Mouse (Mus musculus) heart, embryonic 13.5 days (tissue): Measurements from ENCODE around the gene Ppp1r16b. TPM values are rescaled to one million over a fixed set of nuclear protein-coding genes. Genes with fewer than 3 reads are reported as not detected.

Experiments used
- ATAC-seq: fragments of 200-750 bp; cut with Nextera tagmentation; 2 replicates; pipeline ENCODE4 v1.8.0; 2017; ENCODE audit warnings: moderate TSS enrichment; ENCODE audit not compliant: insufficient number of reproducible peaks, low FRiP score, low TSS enrichment; ENCODE audit errors: extremely low read depth
- H3K27ac ChIP-seq: fragments of 300-500 bp; sonication (generic); replicated peaks from 2 replicates; pipeline ENCODE4 v1.5.1; 2015; ENCODE audit warnings: moderate library complexity, mild to moderate bottlenecking, inconsistent platforms
- H3K27me3 ChIP-seq: fragments of 300-500 bp; sonication (generic); replicated peaks from 2 replicates; pipeline ENCODE4 v1.6.1; 2015; ENCODE audit warnings: mild to moderate bottlenecking, inconsistent platforms
- H3K36me3 ChIP-seq: fragments of 300-500 bp; sonication (generic); 2 replicates; pipeline ENCODE4 v1.6.1; 2015; ENCODE audit warnings: mild to moderate bottlenecking, inconsistent platforms
- H3K4me1 ChIP-seq: fragments of 300-500 bp; sonication (generic); 2 replicates; pipeline ENCODE4 v1.6.1; 2015; ENCODE audit warnings: inconsistent platforms
- H3K4me2 ChIP-seq: fragments of 300-500 bp; sonication (generic); 2 replicates; pipeline ENCODE4 v1.6.1; 2015; ENCODE audit warnings: inconsistent platforms, mild to moderate bottlenecking, moderate library complexity
- H3K4me3 ChIP-seq: fragments of 300-500 bp; sonication (generic); 2 replicates; pipeline ENCODE4 v1.5.1; 2015; ENCODE audit warnings: moderate library complexity, mild to moderate bottlenecking, inconsistent platforms
- H3K9ac ChIP-seq: fragments of 300-500 bp; sonication (generic); 2 replicates; pipeline ENCODE4 v1.6.1; 2015; ENCODE audit warnings: inconsistent platforms, mild to moderate bottlenecking, moderate library complexity
- H3K9me3 ChIP-seq: fragments of 300-500 bp; sonication (generic); 2 replicates; pipeline ENCODE4 v1.6.1; 2016; ENCODE audit warnings: inconsistent platforms
- WGBS: fragments of 180-500 bp; shearing (Covaris S2); methylation state at CpG from one replicate; pipeline ENCODE4 v1.1.7; 2015; ENCODE audit warnings: mixed read lengths; 5-methylcytosine and 5-hydroxymethylcytosine counted together
- polyA plus RNA-seq: library from polyadenylated mRNA; unstranded; fragments of >200 nt; fragmentation: Nextera tagmentation; extraction: Ambion mirVana; gene quantifications from 2 replicates; pipeline ENCODE4 v1.2.1, GENCODE M21; 2015

Gene Ppp1r16b
- polyA plus RNA-seq, 1 experiment from 2014 or later, result 4.5 TPM

GRCm38 (mm10) chr2:158668433-158669010 lies 3.3 kb downstream of the Ppp1r16b start:
- WGBS, result 8% methylated on average over 23 of the region's 23 CpGs
- Histone ChIP-seq H3K9ac (peak overlapping the region; percentile 76), H3K9me3 (no peaks in the 10 kb centered on the region), H3K27me3 (peaks cover 59% of the 10 kb centered on the region), H3K4me3 (peak overlapping the region; percentile 68), H3K36me3 (no peaks in the 10 kb centered on the region), H3K4me2 (peak overlapping the region; percentile 99), H3K4me1 (peaks cover 52% of the 10 kb centered on the region), H3K27ac (no peak overlapping the region; the same call in 1 of the 2 replicates)
- ATAC-seq, result no peak

GRCm38 (mm10) chr2:158669199-158670195 lies 4.3 kb downstream of the Ppp1r16b start:
- 53% methylated on average over 13 of the region's 13 CpGs for WGBS
- peaks cover 62% of the 10 kb centered on the region for H3K4me1 ChIP-seq
- ATAC-seq, result no peak
- peak overlapping the region; percentile 1; the same call in 1 of the 2 replicates for H3K27ac ChIP-seq
- H3K9ac ChIP-seq, result no peak overlapping the region
- H3K4me2 ChIP-seq, result peak overlapping the region; percentile 99
- H3K4me3 ChIP-seq, result no peak overlapping the region
- no peaks in the 10 kb centered on the region for H3K9me3 ChIP-seq
- no peaks in the 10 kb centered on the region for H3K36me3 ChIP-seq
- peaks cover 59% of the 10 kb centered on the region for H3K27me3 ChIP-seq

GRCm38 (mm10) chr2:158670571-158670970 lies 5.4 kb downstream of the Ppp1r16b start:
- 66% methylated on average over 10 of the region's 10 CpGs for WGBS
- Histone ChIP-seq H3K36me3 (no peaks in the 10 kb centered on the region), H3K4me3 (no peak overlapping the region), H3K4me2 (no peak overlapping the region), H3K9me3 (no peaks in the 10 kb centered on the region), H3K9ac (no peak overlapping the region), H3K4me1 (peaks cover 66% of the 10 kb centered on the region), H3K27me3 (peaks cover 58% of the 10 kb centered on the region), H3K27ac (no peak overlapping the region)
- no peak for ATAC-seq

- ATAC-seq, result no peak
- 35% methylated on average over 6 of the region's 6 CpGs for WGBS
- H3K27ac ChIP-seq, result peak overlapping the region; percentile 81
- H3K4me2 ChIP-seq, result no peak overlapping the region; the same call in 1 of the 2 replicates
- H3K9me3 ChIP-seq, result no peaks in the 10 kb centered on the region
- H3K4me3 ChIP-seq, result no peak overlapping the region
- peaks cover 35% of the 10 kb centered on the region for H3K27me3 ChIP-seq
- no peak overlapping the region for H3K9ac ChIP-seq
- H3K4me1 ChIP-seq, result peaks cover 50% of the 10 kb centered on the region
- H3K36me3 ChIP-seq, result no peaks in the 10 kb centered on the region
Observed at GRCm38 (mm10) chr2:158672829-158673228, 7.6 kb downstream of the Ppp1r16b start.

- 63% methylated on average over 4 of the region's 4 CpGs for WGBS
- peaks cover 29% of the 10 kb centered on the region for H3K27me3 ChIP-seq
- H3K4me1 ChIP-seq, result peaks cover 43% of the 10 kb centered on the region
- H3K36me3 ChIP-seq, result no peaks in the 10 kb centered on the region
- H3K4me2 ChIP-seq, result no peak overlapping the region
- H3K4me3 ChIP-seq, result no peak overlapping the region
- H3K9me3 ChIP-seq, result no peaks in the 10 kb centered on the region
- ATAC-seq, result no peak
- no peak overlapping the region for H3K9ac ChIP-seq
- H3K27ac ChIP-seq, result peak overlapping the region; percentile 81
Observed at GRCm38 (mm10) chr2:158673493-158673892, 8.3 kb downstream of the Ppp1r16b start.

GRCm38 (mm10) chr2:158674131-158674530 lies 8.9 kb downstream of the Ppp1r16b start:
- H3K9ac ChIP-seq, result no peak overlapping the region
- H3K27me3 ChIP-seq, result peaks cover 22% of the 10 kb centered on the region

GRCm38 (mm10) chr2:158674759-158675158 lies 9.6 kb downstream of the Ppp1r16b start:
- Histone ChIP-seq H3K36me3 (no peaks in the 10 kb centered on the region), H3K9me3 (no peaks in the 10 kb centered on the region), H3K9ac (no peak overlapping the region), H3K4me1 (peaks cover 35% of the 10 kb centered on the region), H3K4me2 (no peak overlapping the region), H3K27ac (no peak overlapping the region), H3K4me3 (no peak overlapping the region), H3K27me3 (peaks cover 16% of the 10 kb centered on the region)
- no peak for ATAC-seq
- 58% methylated on average over 7 of the region's 7 CpGs for WGBS

More at GRCm38 (mm10) chr2:158674131-158674530, 8.9 kb downstream of the Ppp1r16b start:
- no peak for ATAC-seq
- Histone ChIP-seq H3K4me1 (peaks cover 37% of the 10 kb centered on the region), H3K4me3 (no peak overlapping the region), H3K4me2 (no peak overlapping the region), H3K27ac (no peak overlapping the region), H3K9me3 (no peaks in the 10 kb centered on the region), H3K36me3 (no peaks in the 10 kb centered on the region)
- 32% methylated on average over 6 of the region's 6 CpGs for WGBS

GRCm38 (mm10) chr2:158675161-158675560 lies 10.0 kb downstream of the Ppp1r16b start:
- Histone ChIP-seq H3K4me2 (no peak overlapping the region), H3K27ac (no peak overlapping the region), H3K9ac (no peak overlapping the region), H3K9me3 (no peaks in the 10 kb centered on the region), H3K36me3 (no peaks in the 10 kb centered on the region), H3K4me1 (peaks cover 33% of the 10 kb centered on the region), H3K27me3 (peaks cover 12% of the 10 kb centered on the region; the same call in 1 of the 2 replicates), H3K4me3 (no peak overlapping the region)
- no peak for ATAC-seq
- WGBS, result 40% methylated on average over 6 of the region's 6 CpGs

GRCm38 (mm10) chr2:158675907-158676533 lies 10.8 kb downstream of the Ppp1r16b start:
- ATAC-seq, result no peak
- no peak overlapping the region for H3K27ac ChIP-seq
- no peaks in the 10 kb centered on the region for H3K36me3 ChIP-seq
- H3K27me3 ChIP-seq, result peaks cover 3% of the 10 kb centered on the region; the same call in 1 of the 2 replicates
- no peak overlapping the region for H3K4me2 ChIP-seq
- H3K4me1 ChIP-seq, result peaks cover 33% of the 10 kb centered on the region
- no peak overlapping the region for H3K9ac ChIP-seq
- WGBS, result 74% methylated on average over 12 of the region's 12 CpGs
- H3K9me3 ChIP-seq, result no peaks in the 10 kb centered on the region
- no peak overlapping the region for H3K4me3 ChIP-seq

- Histone ChIP-seq H3K4me1 (peaks cover 30% of the 10 kb centered on the region), H3K4me2 (no peak overlapping the region), H3K9ac (no peak overlapping the region), H3K36me3 (no peaks in the 10 kb centered on the region), H3K27ac (no peak overlapping the region), H3K27me3 (no peaks in the 10 kb centered on the region), H3K4me3 (no peak overlapping the region), H3K9me3 (no peaks in the 10 kb centered on the region)
- 66% methylated on average over 8 of the region's 8 CpGs for WGBS
- ATAC-seq, result no peak
Observed at GRCm38 (mm10) chr2:158677946-158678345, 12.7 kb downstream of the Ppp1r16b start.

- Histone ChIP-seq H3K4me2 (no peak overlapping the region), H3K4me1 (peaks cover 21% of the 10 kb centered on the region), H3K27me3 (no peaks in the 10 kb centered on the region), H3K9ac (no peak overlapping the region), H3K9me3 (no peaks in the 10 kb centered on the region), H3K36me3 (no peaks in the 10 kb centered on the region), H3K27ac (no peak overlapping the region), H3K4me3 (no peak overlapping the region)
- 92% methylated on average over 7 of the region's 7 CpGs for WGBS
- ATAC-seq, result no peak
Observed at GRCm38 (mm10) chr2:158679091-158679490, 13.9 kb downstream of the Ppp1r16b start.
